Mouse (Mus musculus): ENCODE data around the gene Phf7.

The Phf7 gene

GRCm38 (mm10) chr14:31251084-31251604 is at the start of gene Phf7, which contains the start of gene Bap1:
TSS of gene Phf7 (minus strand) at chr14:31251317.
TSS of gene Bap1 (plus strand) at chr14:31251450.
- peak; percentile 93 for DNase-seq (ENCODE audit: low read depth, low spot score)

GRCm38 (mm10) chr14:31285728-31286127 is 34.6 kb upstream of the Phf7 start:
- DNase-seq (ENCODE audit: low read depth, low spot score) = no peak

GRCm38 (mm10) chr14:31272164-31272563 is 21.0 kb upstream of the Phf7 start:
- DNase-seq (ENCODE audit: low read depth, low spot score) = peak; percentile 62

- no peak for DNase-seq (ENCODE audit: low read depth, low spot score)
Measured at GRCm38 (mm10) chr14:31271121-31271520, 20.0 kb upstream of the Phf7 start.

- DNase-seq (ENCODE audit: low read depth, low spot score) = no peak
Measured at GRCm38 (mm10) chr14:31269456-31270100, 18.5 kb upstream of the Phf7 start.

GRCm38 (mm10) chr14:31268301-31269001 is 17.3 kb upstream of the Phf7 start:
- no peak for DNase-seq (ENCODE audit: low read depth, low spot score)

- no peak for DNase-seq (ENCODE audit: low read depth, low spot score)
Measured at GRCm38 (mm10) chr14:31267649-31268048, 16.5 kb upstream of the Phf7 start.

GRCm38 (mm10) chr14:31260932-31261331 is 9.8 kb upstream of the Phf7 start:
- no peak for DNase-seq (ENCODE audit: low read depth, low spot score)

GRCm38 (mm10) chr14:31260374-31260773 is 9.3 kb upstream of the Phf7 start:
- no peak for DNase-seq (ENCODE audit: low read depth, low spot score)

GRCm38 (mm10) chr14:31258476-31259050 is 7.4 kb upstream of the Phf7 start:
- no peak for DNase-seq (ENCODE audit: low read depth, low spot score)

- no peak for DNase-seq (ENCODE audit: low read depth, low spot score)
Measured at GRCm38 (mm10) chr14:31252091-31252490, 974 bp upstream of the Phf7 start.

- DNase-seq (ENCODE audit: low read depth, low spot score) = no peak
Measured at GRCm38 (mm10) chr14:31251626-31252025, 509 bp upstream of the Phf7 start.

GRCm38 (mm10) chr14:31250222-31251083 is 664 bp downstream of the Phf7 start:
- no peak for DNase-seq (ENCODE audit: low read depth, low spot score)

GRCm38 (mm10) chr14:31248396-31248795 is 2.7 kb downstream of the Phf7 start:
- DNase-seq (ENCODE audit: low read depth, low spot score) = no peak

GRCm38 (mm10) chr14:31245946-31246345 is 5.2 kb downstream of the Phf7 start:
- no peak for DNase-seq (ENCODE audit: low read depth, low spot score)

GRCm38 (mm10) chr14:31244777-31245176 is 6.3 kb downstream of the Phf7 start:
- no peak for DNase-seq (ENCODE audit: low read depth, low spot score)

GRCm38 (mm10) chr14:31240528-31240927 is 10.6 kb downstream of the Phf7 start:
- no peak for DNase-seq (ENCODE audit: low read depth, low spot score)

- DNase-seq (ENCODE audit: low read depth, low spot score) = no peak
Measured at GRCm38 (mm10) chr14:31237101-31237882, 13.8 kb downstream of the Phf7 start.

GRCm38 (mm10) chr14:31233996-31234591 is 17.0 kb downstream of the Phf7 start:
- DNase-seq (ENCODE audit: low read depth, low spot score) = peak; percentile 84
